Mouse (Mus musculus): ENCODE data around the gene C530008M17Rik.

C530008M17Rik gene

DNA sequence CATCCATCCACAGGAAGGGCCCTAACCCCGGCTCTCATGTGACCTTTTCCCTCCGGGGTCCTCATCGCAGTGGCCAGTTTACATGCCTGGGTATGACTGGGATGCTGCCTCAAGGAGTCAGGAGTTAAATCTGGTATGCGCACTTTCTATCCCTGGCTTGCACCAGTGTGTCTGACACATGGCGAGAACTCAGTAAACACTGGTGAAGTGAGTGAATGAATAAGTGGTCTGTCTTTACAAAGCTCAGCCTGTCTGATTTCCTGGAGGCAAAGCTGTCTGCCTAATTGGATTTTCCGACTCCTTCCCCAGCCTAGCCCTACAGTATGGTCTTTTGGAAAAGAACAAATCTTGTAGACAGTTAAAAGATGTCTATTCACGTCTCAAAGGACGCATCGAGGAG lies 45.8 kb downstream of the C530008M17Rik start:
- in situ Hi-C loops (cut with MboI, MseI) = no loop called here

DNA sequence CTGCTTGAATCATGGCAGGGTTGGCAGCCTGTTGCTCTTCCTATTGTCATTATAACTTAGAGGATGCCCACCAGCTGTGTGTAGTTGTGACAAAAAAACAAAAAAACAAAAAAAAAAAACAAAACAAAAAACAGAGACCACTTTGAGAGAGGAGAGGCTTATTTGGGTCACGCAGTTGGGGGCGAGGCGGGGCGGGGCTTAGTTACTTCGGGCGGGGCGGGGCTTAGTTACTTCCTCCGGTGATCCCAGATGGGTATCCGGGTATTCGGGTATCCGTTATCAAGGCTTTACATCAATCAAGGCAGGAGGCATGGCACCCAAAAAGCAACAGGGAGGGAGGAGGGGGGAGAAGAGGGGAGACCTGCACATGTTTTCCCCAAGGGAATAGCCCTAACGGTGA lies 46.3 kb downstream of the C530008M17Rik start:
- in situ Hi-C loops (cut with MboI, MseI) = no loop called here

DNA sequence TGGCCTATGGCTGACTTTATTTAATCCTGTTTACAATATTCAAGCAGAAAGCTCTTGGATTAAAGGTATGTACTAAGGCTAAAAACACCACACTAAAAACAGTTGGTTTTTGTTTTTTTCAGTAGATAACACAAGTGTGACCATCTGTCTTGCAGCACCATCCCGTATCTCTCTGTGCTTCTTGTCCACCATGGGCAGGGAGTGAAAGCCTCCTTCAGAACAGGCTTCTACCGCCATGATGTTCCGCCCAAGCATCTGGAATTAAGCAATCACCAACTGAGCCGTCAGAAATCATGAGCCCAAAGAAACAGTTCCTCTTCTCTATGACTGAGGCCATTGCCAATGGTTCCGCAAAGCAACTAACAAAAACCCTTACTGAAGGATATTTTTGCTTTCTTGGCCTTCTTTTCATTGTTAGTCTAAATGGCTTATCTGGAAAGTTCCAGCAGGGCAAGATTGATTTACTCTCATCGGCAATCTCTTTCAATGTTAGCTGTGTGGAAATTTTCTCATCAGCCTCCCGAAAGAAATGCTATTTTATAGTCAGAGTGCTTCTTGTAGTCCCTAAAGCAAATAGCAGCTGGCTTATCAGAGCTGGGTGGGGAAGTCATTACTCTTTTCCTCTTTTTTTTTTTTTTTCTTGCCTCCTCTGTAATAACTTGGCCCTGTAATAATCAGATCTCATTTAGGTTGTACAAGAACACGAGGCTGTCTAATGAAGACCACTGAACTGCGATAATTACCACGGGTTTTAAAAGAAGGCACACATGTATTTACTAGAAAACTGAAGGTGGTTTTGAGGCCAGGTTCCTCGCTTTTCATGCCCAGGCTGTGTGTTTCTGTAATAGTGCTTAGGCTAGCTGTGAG lies 49.2 kb downstream of the C530008M17Rik start:
- in situ Hi-C loops (cut with MboI, MseI) = no loop called here

DNA sequence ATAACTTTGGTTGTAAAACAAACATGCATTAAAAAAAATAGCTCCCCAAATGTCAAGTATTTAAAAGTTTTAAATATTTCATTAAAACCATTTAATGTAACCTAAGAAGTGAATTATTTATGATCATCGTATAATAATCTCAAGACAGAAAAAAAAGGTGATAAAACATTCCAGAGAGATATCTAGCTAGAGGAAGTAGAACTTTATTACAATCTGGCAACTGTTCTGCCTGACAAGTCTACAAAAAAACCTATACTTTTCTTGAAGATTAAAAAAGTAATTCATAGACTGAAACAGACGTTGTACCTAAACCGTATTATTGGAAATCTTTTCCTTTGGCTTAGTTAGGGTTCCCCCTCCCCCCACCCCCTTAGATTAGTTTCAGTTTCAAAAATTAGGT lies 50.8 kb downstream of the C530008M17Rik start:
- in situ Hi-C loops (cut with MboI, MseI) = no loop called here

DNA sequence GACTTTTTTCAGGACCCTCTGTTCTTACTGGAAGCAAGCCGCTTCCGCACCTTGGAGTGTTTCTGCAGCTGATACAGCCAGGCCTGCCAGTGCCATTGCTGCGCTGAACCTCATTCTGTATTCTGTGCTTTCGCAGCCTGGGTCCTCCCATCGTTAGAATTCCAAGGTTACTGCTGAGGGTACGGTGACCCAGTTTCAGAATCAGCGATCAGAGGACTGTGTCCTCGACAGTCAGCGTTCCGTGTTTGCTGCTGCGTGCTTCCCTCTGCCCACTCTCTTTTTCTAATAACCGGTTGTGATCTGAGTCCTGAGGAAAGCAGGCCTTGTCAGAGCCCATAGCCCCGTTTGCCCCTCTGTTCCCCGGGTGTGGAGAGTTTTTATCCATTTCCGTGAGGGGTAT lies 51.7 kb downstream of the C530008M17Rik start:
- in situ Hi-C loops (cut with MboI, MseI) = no loop called here

DNA sequence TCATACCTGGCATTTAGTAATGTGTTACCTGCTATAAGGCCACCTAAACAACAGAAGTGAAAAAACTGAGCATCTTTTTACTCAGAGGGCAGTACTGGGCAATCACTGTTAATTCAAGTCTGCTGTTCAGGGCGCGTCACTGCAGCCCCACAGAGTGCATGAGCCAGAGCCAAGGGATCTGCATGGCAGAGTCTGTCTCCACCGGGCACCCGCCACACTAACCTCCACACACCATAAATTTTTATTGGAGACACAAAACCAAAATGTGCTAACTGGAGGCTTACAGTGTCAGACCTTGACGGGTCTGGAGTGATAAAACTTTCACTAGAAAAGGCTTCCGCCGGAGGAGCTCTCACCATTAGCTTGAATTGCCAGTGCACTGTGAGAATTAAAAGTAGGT lies 57.4 kb downstream of the C530008M17Rik start:
- in situ Hi-C loops (cut with MboI, MseI) = no loop called here

DNA sequence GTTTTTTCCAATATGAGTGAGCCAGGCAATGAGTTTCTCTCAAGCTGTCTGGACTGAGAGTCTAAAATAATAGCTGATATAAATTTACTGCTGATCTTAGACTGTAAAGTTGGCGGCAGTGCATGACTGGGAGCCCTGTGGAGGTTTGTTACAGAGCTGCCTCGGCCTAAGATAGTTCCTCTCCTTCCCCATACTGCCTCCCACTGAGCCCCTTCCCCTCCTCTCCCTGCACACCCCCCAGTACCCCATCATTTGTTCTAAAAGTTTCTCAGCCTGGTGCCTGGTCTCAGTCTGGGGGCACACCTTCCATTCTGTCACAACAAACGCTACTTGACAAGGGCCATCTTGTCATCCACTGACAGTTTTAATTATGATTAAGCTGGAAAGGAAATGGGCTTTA lies 63.6 kb downstream of the C530008M17Rik start:
- in situ Hi-C loops (cut with MboI, MseI) = no loop called here

DNA sequence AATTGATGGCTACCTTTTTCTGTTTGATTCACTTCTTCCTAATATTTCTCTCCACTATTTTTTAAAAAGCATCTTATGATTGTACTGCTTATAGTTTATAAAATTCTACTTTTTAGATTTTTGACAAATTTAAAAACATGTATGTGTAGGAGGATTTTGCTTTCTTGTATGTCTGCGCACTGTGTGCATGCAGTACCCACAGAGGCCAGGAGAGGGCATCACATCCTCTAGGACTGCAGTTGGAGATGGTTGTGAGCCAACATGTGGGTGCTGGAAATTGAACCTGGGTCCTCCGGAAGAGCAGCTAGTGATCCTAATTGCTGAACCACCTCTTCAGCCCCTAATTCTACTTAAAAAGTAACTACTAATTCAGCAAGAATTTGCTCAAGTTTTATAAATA lies 68.6 kb downstream of the C530008M17Rik start:
- in situ Hi-C loops (cut with MboI, MseI) = no loop called here

DNA sequence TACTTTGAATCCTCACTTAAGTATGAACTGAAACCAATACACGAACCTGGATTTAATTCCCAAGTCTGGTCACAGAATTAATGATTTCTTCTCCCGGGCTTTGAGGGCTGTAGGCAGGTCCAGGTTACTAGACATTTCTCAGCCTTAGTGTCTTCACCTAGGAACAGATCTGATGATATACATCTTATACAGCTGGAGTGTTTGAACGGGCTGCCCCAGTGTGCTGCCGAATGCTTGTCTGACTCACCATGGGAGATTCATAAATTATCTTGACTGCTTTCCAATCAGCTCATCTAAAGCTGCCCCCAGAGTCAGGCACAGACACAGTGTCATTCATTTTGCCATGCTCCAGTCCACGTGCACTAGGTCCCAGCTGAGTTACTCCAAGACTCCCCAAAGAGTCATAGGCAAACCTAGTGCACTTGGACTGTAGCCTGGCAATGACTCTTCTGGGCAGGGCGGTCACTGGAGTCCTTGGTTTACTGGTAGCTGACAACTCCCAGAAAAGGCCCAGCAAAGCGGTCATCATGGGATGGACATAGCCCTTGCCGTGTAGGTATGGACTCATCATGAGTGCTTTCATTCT lies 70.3 kb downstream of the C530008M17Rik start:
- in situ Hi-C loops (cut with MboI, MseI) = no loop called here

DNA sequence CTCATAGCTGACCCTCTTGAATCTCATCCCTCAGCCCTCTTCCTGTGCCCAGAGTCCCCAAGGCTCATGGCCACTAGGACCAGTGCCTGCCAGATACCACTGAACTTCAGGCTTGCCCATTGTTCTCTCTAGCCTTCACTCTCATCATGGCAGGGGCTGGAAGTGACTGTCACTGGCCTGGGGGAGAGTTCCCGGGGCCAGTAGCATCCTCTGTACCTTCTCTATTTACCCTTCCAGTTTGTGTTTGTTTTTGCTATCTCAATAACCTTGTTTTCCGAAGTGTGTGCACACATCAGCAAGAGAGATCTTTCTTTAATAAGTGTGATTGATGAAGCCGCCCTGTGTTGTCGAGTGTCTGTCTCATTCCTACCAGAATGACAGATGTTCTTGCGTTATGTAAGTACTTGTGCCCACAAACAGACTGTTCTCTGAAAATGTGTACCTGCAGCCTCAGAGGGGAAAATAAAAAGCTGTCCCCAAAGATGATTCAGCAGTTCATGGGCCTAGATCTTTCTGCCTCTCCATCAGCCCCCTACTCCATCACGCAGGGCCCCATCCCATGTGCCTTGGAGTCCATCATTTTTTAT lies 76.8 kb downstream of the C530008M17Rik start:
- in situ Hi-C loops (cut with MboI, MseI) = no loop called here

DNA sequence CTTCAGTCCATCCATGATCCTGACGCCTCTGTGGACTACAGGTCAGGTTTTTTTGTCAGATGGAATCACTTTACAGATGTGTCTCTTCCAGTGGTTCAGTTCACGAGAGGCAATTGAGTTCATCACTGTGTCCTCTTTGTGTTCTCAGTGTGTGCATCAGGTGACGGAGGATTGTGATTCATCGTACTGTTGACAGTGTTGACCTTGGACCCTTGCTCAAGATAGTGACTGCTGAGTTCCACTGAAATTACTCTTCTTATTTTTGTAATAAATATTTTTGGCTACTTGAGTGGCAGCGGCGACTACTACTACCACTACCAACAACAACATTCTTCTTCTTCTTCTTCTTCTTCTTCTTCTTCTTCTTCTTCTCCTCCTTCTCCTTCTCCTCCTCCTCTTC lies 85.2 kb downstream of the C530008M17Rik start:
- in situ Hi-C loops (cut with MboI, MseI) = no loop called here

DNA sequence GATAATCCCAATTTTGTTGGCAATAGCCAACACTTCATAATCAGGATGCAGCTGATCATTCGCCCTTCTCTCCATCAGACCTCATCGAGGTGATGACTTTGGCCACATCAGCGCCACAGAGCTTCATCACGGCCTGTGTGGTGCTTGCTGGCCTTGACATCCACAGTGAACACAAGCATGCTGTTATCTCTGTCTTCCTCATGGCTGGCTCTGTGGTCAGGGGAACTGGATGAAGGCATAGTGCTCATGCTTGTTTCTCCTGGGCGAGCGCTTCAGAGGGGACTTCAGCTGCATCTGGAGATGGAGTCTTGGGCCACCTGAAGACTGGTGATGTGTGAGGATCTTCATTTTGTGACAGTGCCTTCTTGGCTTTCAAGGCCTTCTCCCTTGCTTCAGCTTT lies 85.8 kb downstream of the C530008M17Rik start:
- in situ Hi-C loops (cut with MboI, MseI) = no loop called here

DNA sequence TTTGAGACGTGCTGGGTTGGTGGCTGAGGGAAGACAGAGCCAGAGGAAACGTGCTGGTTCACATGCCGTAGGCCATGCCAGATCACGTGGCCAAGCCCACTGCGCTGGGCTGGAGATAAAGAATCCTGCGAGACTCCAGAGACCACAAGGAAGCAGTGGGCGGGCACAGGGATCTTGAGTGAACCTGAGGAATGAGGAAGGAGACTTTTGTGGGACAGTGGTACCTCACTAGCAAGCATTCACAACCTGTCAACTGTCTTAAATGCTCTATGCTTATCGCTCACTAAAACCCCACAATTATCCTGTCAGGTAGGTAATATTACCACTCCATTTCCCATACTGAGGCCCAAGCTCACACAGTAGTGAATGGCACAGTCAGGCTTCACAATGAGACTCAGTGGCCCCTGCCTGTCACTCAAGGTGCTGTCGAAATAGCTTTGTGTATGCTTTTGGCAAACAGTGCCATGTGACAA lies 88.5 kb downstream of the C530008M17Rik start:
- in situ Hi-C loops (cut with MboI, MseI) = no loop called here

DNA sequence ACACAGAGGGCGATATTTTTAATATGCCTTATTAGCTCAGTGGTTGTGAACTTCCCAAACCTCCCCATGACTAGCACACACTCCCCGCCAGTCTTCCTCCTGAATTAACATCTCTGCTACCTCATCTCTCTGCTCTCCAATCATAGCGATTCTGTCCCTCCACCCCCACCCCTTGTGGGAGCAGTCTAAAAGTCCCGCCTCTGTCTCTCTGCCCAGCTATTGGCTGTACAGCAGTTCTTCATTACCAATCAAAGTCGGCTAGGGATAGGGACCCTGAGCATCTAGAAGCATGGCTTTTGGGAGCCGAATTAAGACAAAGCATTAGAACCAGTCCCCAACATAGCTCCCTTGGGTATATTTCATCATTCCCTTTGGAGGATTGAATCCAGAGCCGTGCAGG lies 91.5 kb downstream of the C530008M17Rik start:
- in situ Hi-C loops (cut with MboI, MseI) = no loop called here

DNA sequence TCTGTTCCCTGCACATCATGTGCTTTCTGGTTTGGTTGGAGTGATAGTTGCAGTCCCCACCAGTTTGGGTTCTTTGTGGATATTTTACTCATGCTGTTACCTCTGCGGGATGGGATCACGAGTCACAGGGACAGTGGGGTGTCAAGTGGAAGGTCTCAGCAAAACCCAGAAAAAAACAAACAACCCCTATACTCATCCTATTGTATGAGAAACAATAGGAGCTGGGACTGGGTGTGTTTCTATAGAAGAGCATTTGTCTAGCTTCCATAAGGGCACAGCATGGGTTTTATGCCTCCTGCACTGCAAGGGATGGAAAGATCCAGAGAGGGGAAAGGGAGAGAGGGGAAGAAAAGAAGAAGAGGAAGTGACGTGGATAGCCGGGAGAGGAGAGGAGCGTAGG lies 96.0 kb downstream of the C530008M17Rik start:
- in situ Hi-C loops (cut with MboI, MseI) = no loop called here

DNA sequence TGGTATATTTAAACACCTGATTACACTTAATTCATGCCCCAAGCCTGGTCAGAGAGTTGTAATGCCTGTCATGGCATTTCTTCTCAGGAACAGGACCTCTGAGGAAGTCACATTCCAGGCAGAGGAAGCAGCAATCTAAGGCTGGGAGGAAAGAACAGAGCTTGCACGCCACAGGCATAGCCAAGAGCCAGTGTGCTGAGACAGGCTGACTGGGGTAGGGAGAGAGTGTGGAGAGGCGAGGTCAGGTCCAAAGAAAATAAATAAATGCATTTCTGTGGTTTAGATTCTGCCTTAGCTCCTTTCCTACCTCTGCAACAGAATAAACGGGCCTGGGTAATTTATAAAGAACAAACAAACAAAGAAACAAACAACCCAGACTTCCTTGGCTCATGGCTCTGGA lies 104.0 kb downstream of the C530008M17Rik start:
- in situ Hi-C loops (cut with MboI, MseI) = no loop called here

DNA sequence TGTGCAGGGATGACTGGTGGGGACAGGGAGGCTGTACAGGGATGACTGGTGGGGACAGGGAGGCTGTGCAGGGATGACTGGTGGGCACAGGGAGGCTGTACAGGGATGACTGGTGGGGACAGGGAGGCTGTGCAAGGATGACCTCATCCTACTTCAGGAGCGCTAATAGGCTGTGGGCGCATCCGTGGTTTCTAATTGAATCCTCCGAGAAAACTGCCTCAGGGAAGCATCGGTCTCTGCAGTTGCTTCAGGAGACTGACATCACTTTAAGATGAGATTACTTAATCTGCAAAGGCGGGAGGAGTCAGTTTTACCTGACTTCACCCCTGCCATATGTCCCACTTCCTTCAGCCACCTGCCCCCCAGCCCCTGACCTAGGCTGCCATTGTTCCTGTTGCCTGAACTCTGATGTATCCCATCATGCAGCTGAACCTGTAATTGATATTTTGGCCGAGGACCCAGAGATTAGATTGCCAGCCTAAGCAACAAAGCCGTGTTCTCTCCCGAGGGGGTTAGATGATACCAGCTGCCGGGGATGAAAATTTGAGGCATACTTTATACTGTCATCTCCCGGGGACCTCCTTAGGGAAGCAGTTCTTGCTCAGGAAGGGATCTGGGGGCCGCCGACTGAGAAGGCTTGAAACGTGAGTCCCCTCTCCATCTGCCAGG lies 105.9 kb downstream of the C530008M17Rik start:
- in situ Hi-C loops (cut with MboI, MseI) = no loop called here

DNA sequence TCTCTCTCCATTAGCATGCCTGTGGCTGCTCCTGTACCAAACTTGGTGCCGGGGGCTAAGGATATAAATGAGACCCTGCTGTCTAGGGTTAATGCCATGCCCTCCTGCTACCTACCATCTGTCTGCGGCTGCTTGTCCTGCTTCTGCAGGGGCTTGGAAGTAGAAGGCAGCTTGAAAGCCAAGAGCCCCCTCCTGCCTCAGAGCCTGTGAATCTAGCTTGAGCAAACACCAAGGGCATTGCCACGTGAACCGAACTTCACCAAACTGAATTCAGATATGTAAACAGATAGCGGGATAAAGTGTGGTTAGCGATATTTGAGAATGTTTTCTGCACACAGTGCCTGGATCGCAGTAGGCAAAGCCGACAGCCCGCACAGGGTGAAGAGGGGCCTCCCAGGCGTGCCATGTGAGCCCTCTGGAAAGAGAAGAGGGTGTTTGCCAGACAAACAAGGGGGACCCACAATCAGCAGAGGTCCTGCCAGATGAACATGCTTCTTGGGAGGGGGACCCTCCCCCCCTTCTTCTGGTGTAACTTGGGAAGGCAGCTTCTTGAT lies 106.9 kb downstream of the C530008M17Rik start:
- in situ Hi-C loops (cut with MboI, MseI) = no loop called here

DNA sequence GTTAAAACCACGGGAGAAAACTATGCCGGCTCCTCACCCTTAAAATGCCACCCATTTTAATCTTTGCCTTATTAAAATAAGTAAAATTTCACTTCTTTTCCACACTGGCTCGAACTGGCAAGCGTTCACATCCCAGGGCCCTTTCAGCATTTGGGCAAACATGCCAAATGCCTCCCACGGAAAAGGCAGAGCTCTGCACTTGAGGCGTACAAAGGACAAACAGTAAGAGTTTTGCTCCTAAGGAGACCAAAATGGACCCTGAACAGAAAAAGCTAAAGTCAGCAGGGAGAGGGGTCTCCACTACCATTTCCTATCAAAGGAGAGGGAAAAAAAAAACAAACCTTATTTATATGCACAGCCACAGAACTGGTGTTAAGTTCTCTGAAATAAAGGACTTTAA lies 107.4 kb downstream of the C530008M17Rik start:
- in situ Hi-C loops (cut with MboI, MseI) = no loop called here

DNA sequence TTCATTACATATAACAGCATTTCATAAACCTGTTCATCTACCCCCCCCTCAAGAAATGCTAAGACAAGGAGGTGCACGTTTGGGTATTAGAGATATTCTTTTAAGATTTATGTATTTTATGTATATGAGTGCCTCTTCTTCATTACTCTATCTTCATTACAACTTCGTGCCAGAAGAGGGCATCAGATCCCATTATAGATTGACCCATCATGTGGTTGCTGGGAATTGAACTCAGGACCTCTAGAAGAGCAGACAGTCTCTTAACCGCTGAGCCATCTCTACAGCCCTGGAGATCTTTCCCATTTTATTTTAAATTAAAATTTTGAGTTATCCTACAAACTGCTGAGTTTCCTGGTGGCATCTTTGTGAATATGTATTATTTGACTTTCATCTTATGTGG lies 112.7 kb downstream of the C530008M17Rik start:
- in situ Hi-C loops (cut with MboI, MseI) = no loop called here

DNA sequence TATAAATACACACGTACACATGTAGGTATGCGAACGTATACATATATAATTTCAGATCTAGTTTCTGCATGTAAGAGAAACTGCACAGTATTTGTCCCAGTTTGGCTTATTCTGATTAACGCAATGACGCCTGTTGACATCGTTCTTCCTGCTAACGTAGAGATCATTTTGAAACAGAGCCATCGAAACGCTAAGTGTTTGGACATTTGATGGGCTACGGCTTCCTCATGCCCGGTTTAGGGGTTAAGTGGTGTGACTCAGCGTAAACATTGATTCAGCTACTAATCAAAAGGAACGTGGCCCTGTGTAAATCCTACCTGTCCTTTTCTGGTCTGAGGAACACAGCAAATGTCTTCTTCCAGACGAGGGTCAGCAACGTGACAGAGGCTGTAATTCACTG lies 113.3 kb downstream of the C530008M17Rik start:
- in situ Hi-C loops (cut with MboI, MseI) = no loop called here

DNA sequence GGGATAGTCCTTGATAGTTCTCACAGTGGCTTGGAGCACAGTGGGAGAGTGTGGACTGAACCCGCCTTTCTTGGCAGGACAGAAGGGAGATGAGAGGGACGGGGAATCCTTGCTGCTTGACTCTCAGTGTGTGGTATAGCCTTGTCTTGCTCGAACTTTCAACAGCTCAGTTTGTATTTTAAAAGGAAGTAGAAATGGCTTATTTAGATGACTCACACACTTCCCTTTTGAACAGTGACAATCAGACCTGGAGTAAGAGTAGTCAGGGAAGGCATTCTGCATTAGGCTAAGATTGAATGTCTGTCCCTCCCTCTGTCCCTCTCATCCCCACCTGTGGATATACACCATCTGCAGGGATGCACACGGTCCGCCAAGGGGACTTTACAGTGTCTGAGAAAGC lies 115.1 kb downstream of the C530008M17Rik start:
- in situ Hi-C loops (cut with MboI, MseI) = no loop called here
